Mouse (Mus musculus): ENCODE results near the gene C130032M10Rik.
"Not testable (repeated sequence)": the region's sequence is repeated elsewhere in the genome, so short reads cannot be mapped to it uniquely, and the experiment has no call there.

C130032M10Rik gene

GRCm38 (mm10) chr9:114518812-114519477 lies 3.4 kb downstream of the C130032M10Rik start:
- DNase-seq (ENCODE audit: low read depth) = no peak

DNA sequence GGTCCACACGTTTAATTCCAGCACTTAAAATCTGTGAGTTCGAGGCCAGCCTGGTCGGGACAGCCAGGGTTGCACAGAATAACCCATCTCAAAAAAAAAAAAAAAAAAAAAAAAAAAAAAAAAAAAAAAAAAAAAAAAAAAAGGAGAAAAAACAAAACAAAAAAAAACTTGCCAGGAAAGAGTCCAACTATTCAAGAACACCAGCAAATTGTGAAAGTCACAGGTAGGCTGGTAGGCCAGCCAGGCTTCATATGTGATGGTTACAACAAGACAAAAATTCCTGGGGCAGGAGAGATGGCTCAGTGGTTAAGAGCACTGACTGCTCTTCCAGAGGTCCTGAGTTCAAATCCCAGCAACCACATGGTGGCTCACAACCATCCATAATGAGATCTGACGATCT lies 5.0 kb downstream of the C130032M10Rik start:
- not testable (repeated sequence) for DNase-seq (ENCODE audit: low read depth)

DNA sequence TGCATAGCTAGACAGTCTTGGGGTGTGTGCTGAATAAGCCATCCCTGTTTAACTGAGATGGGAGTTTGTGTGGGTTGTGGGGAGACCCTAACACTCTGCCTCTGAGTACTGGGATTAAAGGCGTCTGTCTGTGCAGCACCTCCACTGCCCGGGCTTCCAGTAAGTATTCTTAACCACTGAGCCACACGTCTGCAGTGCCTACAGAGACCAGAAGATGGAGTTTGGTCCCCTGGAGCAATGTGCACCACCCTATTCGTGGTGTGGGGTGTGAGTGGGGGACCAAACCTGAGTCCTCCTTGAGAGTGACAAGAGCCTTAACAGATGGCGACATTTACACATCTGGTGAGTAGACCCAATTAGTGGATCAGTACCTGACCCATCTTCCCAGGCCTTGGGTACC lies 6.5 kb downstream of the C130032M10Rik start:
- no peak for DNase-seq (ENCODE audit: low read depth)

GRCm38 (mm10) chr9:114522501-114522900 lies 7.0 kb downstream of the C130032M10Rik start:
- DNase-seq (ENCODE audit: low read depth) = no peak

GRCm38 (mm10) chr9:114525073-114525633 lies 9.7 kb downstream of the C130032M10Rik start:
- DNase-seq (ENCODE audit: low read depth) = no peak

DNA sequence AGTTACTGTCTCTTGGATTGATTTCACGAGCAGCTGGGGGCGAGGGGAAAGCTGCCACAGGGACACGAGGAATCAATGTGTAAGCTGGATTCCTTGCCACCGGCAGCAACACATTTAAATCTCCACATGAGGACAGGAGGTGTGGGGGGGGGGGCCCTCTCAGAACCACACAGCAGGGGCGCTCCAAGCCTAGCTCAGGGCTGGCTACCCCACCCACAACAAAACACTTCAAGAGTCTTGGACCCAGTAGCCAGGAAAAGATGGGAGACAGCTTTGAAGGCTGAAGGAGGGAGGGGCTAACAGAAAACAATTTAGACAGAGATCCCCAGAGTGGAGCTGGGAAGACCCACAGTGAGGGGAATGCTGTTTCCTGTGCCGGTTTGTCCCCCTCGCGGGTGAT lies 10.4 kb downstream of the C130032M10Rik start:
- DNase-seq (ENCODE audit: low read depth) = no peak

GRCm38 (mm10) chr9:114526581-114526980 lies 11.1 kb downstream of the C130032M10Rik start:
- DNase-seq (ENCODE audit: low read depth) = no peak

GRCm38 (mm10) chr9:114527085-114527484 lies 11.6 kb downstream of the C130032M10Rik start:
- DNase-seq (ENCODE audit: low read depth) = peak; percentile 14

DNA sequence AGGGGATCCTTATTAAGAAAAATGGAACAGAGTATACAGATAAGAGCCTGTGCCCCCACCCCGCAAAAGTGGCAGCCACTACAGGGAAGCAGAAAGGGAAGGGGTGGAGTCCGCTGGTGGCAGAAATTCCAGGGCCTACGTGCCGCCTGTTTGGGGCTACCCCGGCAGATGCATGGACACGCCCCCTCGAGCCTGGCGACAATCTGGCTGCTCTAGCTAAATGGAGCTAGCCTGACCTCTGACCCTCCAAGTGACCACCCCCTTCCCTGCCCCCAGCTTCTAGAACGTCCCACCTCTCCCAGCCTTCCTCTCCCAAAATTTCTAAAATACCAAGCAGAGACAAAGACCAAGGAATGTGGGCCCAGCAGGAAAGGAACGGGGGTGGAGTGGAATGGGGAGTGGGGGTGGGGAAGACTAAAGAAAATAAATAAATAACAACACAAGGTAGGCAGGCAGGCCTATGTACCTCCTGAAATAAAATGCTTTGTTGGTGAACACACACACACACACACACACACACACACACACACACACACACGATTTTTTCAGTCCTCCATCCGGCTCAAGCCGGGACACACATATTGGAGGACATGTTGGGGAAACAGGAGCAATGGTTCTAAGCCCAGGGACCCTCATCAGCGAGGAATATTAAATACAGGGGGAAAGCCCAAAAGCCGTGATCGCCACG lies 12.6 kb downstream of the C130032M10Rik start:
- DNase-seq (ENCODE audit: low read depth) = no peak

DNA sequence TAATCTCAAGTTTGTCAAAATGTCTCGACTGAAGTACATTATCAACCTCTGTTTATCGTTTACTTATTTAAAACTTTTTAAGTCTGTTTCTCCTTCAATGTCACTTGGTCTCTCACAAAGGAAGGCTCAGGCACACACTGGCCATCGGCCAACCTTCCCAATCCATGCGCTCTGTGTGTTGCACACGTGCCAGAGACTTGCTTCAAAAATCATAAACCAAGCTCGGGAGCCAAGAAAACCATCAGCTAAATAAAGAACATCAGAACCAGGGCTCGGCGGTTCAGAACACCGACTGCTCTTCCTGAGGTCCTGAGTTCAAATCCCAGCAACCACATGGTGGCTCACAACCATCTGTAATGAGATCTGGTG lies 13.2 kb downstream of the C130032M10Rik start:
- DNase-seq (ENCODE audit: low read depth) = no peak

DNA sequence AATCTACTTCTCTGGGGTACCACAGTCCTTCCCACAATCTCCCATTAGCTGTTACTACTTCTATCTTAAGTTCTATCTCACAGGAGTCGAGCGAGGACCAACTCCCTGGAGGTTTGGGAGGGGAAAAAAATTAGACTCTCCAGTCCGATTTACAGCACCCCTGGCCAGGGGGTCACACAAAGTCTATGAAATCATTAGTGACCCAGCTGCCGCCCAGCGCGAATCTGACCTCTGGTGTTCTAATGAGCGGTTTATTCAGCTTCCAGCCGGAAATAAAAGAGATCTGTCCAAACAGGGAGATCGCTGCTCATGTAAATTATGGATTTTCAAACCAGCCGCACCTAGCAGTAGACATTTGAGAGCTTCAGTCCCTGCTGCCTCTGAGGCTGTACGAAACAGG lies 15.8 kb downstream of the C130032M10Rik start:
- no peak for DNase-seq (ENCODE audit: low read depth)

- DNase-seq (ENCODE audit: low read depth) = no peak
Observed at GRCm38 (mm10) chr9:114533848-114534247, 18.4 kb downstream of the C130032M10Rik start.

DNA sequence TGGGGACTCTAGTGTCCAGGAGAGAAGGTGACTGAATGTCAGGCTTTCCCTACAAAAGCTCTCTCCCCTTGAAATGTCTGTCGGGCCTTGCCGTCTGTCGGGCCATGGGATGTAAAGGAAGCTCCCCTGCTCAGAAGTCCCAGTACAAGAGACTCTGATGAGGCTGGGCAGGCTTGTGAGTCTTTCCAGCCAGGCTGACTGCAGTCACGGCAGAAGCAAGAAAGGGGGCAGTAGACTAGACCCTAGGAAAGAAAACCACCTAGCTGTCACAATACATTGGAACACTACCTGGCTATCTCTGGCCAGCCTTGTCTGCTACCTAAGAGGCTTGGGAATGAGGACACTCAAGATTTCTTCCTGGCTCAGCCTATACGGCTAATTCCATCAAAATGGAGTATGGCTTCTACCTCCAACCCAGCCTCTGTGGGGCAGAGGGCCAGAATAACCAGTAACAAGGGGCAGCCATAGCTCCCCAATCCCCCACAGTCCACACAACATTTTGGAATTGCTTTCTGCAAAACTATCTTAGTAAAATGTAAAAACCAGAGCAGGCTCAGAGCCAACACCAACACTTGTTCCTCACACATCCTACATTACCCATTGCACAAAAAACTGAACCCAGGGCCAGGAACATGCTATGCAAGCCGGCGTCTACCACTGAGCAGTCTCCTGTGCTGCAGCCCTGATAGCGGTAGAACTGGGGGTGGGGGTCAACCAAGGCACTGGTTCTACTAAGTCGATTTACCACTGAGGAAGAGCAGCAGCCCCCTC lies 19.4 kb downstream of the C130032M10Rik start:
- DNase-seq (ENCODE audit: low read depth) = no peak

GRCm38 (mm10) chr9:114536628-114537027 lies 21.1 kb downstream of the C130032M10Rik start:
- DNase-seq (ENCODE audit: low read depth) = no peak

- no peak for DNase-seq (ENCODE audit: low read depth)
Observed at GRCm38 (mm10) chr9:114538996-114539563, 23.6 kb downstream of the C130032M10Rik start.

DNA sequence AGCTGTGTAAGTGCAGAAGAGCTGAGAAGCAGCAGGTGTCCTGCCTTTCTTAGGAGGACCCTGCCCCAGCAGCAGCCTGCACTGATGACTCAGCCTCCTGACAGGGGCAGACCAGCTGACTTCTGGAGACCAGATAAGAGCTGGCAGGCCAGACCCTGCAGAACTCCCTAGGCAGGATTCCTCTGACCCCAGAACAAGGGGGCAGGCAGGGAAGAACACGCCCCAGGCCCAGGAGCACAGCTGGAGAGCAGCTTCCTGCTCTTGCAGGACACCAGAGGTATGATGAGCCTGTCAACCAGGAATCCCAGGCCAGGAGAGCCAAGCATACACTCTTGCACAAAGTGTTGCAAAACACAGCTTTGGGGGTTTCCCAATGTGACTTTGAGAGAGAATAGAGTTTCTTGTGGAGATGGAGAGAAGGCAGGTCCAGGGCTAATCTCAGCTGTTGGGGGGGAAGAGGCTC lies 25.8 kb downstream of the C130032M10Rik start:
- DNase-seq (ENCODE audit: low read depth) = no peak

DNA sequence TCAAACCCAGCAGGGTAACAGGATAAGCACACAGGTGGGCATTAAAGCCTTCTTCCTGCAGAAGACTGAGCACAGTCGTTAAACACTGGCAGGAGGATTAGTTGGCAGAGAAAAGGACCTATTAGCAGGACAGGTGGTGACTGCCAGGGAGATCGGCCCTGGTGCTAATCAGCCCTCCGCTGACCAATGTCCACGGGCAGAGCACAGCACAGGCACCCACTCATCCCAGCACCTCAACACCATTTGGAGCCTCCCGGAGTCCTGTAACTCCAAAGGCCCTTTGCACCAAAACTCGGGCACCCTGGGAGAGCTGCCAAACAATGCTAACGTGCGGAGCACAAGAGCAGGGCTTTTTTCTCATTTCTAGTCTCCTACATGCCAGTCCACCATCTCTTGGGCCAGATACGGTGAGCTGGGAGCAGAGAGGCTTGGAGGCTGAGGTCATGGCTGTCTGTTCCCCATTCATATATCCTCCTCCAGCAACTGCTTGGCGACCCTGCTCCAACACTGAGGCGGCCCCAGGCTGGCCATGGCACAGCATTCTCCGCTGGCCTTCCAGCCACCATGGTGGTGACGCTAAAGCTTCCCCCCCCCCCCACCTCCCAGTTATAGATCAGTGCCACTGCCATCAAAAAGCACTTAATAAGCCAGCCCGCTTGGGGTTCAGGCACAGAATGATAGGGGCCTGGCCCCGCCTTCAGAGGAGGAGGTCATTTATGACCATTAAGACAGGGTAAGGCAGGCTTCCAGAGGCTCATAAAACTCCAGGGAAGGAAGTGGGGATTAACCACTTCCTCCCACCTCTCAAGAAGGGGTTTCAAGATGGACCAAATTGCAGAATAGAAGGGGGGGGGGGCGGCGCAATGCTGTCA lies 28.6 kb downstream of the C130032M10Rik start:
- DNase-seq (ENCODE audit: low read depth) = no peak

DNA sequence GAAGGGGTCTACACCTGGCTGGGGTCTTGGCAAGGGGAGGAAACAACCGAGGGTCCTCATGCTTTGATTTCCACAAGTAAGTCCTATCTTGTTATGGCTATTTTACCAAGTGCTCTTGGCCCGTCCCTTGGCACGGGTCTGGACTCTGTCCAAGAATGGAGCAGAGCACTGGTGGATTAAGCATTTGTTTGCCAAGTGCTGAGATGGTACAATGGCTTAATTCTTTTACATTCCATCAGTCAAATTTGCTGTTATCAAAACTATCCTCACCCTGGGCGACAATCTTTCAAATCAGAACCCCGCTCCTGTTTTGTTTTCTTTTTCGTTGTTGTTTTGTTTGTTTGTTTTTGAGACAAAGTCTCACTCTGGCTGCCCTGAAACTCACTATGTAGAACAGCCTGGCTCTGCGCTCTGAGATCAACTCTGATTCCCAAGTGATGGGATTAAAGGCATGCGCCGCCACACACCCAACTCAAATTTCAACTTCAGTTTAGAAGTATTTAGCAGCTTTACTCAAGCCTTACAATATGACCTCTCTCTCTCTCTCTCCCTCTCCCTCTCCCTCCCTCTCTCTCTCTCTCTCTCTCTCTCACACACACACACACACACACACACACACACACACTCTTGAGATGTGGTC lies 29.4 kb downstream of the C130032M10Rik start:
- no peak for DNase-seq (ENCODE audit: low read depth)

DNA sequence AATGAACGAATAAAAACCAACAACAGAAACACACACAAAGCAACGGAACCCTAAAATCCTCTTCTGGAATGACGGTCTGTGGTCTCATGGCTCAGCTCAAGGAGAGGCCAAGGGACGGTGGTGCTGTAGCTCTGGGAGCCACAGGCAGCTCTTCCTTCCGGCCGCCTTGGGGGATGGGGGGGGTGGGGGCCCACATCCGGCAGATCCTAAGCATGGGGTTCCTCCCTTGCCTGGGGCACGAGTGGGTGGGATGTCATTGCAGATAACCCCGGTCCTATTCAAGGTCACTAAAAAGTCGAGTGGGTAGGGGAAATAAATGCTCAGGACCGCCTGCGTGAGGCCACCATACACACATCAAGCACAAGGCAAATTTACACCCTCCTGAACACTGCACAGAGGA lies 31.3 kb downstream of the C130032M10Rik start:
- no peak for DNase-seq (ENCODE audit: low read depth)

GRCm38 (mm10) chr9:114547643-114548077 lies 32.2 kb downstream of the C130032M10Rik start:
- DNase-seq (ENCODE audit: low read depth) = no peak

- DNase-seq (ENCODE audit: low read depth) = no peak
Observed at GRCm38 (mm10) chr9:114548496-114548895, 33.0 kb downstream of the C130032M10Rik start.

Data from c-Kit-positive CD71-positive TER-119-negative erythroid progenitor cells, embryonic 14.5 days (primary cell).